Mouse (Mus musculus) heart, postnatal 0 days (tissue): ENCODE data around the gene Hils1.

Source experiments
- CTCF ChIP-seq: IDR thresholded peaks from 2 replicates; pipeline ENCODE4 v1.5.1; 2016; ENCODE audit warnings: antibody characterized with exemption, control low read depth, low read depth
- EP300 ChIP-seq: IDR thresholded peaks from 2 replicates; pipeline ENCODE4 v1.6.1; 2016; ENCODE audit warnings: antibody characterized with exemption, low read depth

DNA sequence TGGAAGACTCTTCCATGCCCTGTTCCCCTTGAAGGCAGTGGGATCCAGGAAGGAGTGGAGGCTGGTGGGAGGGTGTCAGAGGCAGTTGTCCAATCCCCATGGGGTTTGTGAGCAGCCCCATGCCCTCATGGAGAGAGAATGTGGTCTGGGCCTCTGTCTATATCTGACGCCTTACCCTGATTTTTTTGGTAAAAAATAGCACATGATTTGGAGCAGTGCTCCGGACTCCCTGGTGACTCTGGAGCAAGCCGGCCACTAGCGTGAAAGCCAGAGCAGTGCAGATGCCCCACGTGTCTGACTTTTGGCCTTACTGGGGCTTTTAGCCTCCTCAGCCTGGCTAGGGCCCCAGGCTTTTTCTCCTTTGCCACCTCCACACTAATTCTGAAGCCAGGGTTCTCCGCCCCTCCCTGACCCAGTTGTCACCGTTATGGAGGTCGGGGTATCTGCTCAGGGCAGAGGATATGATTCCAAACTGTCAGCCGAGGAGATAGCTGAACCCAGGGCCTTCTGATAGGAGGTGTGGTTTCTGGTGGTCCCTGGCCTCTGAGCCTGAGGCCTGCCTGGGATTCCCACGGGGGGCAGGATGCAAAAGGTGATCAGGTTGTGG is 26.9 kb downstream of the Hils1 start:
- TF ChIP-seq CTCF (no peak), EP300 (no peak)
